Mouse (Mus musculus) neutrophil, adult 5-6 weeks (primary cell): ENCODE results near the gene Zbtb16. TPM values are rescaled to one million over a fixed set of nuclear protein-coding genes. Genes with fewer than 3 reads are reported as not detected.

Experiments
- ATAC-seq: fragments of 151-379, 151-347 bp; 2 replicates; pipeline ENCODE4 v1.8.0; 2017; ENCODE audit warnings: mild to moderate bottlenecking, moderate TSS enrichment; ENCODE audit not compliant: insufficient number of reproducible peaks, poor library complexity, low FRiP score, severe bottlenecking; ENCODE audit errors: extremely low read depth
- total RNA-seq: library from RNA; stranded (forward); fragments of 200-1000 nt; gene quantifications from 2 replicates; pipeline ENCODE4 v1.2.3, GENCODE M21; 2017

Zbtb16 gene
- total RNA-seq, 1 experiment from 2014 or later = 6.5 TPM

DNA sequence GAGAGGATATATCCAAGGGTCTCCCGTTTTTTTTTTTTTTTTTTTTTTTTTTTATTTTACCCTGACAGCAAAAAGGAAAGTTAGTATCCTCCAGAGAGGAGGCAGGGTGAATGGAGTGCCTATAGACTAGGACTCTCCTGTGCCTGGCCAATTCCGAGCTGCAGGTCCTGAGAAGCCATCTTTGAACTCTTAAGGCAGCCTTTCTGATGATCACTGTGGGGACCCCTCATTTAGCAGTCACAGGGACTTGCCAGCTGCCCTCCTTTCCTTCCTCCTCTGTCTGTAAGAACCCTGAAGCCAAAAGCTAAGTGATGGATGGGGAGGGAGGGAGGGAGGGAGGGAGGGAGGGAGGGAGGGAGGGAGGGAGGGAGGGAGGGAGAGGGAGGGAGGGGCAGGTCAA lies 98.1 kb downstream of the Zbtb16 start:
- no peak for ATAC-seq

DNA sequence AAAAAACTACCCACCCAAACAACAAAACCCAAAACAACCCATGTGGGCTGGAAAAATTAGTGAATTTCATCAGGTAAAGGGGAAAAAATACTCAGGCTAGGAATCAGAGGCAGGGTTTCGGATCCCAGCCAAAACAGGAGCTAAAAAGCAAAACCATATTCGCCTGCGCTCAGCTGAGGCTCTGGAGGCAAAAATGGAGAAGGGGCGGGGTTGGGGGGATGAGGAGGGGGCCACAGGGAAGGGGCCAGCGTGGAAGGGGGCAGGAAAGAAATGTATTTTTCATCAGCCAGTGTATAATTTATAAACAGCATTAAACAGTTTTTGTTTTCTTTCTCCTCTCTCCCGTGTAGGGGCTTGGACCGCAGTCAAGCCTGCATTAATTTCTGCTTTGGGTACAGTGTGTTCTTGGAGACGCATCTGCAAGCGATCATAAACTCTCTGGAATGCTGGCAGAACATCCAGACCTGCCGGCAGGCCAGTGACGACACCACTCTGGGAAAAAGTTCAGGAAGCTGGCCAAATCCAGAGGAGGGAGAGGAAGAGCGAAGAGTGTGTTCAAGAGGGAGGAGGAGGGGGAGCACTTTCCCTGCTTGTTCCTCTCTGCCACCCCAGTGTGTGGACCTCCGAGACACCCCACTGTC lies 98.7 kb downstream of the Zbtb16 start:
- ATAC-seq = no peak

DNA sequence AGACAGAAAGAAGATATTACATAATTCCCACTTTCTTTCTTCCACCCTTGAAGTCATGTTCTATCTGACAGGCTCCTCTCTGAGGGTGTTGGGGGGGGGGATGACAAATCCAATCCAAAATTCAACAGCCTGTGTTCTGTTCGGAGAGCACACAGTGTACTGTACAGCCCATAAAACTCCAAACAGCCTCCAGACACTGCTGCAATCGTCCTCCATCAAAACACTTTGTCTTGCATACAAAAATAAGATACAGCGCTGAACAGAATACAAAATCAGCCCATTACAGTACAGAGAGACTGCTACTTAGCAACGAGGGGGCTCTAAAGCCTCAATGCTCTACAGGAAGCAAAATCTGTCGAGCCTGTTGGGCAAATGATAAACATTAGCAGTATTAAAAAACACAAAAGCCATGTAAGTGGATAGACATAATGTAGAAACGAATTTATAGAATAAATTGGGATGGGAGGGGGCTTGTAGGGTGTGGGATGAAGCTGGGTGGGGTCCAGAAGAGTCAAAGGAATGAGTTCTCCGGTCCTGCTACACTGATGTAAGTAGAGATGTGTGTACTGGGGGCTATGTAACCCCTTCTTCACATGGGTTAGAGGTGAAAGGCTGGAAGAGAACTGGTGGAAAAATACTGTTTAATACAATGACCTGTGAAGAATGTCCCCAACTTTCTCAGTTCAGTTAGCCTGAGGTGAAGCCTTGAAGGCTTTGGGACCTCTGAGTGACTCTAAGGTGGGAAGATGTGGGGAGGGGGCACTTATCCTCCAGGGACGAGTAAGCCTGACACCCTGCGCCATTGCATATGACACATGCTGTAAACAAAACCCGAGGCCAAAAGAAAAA lies 99.4 kb downstream of the Zbtb16 start:
- no peak for ATAC-seq

DNA sequence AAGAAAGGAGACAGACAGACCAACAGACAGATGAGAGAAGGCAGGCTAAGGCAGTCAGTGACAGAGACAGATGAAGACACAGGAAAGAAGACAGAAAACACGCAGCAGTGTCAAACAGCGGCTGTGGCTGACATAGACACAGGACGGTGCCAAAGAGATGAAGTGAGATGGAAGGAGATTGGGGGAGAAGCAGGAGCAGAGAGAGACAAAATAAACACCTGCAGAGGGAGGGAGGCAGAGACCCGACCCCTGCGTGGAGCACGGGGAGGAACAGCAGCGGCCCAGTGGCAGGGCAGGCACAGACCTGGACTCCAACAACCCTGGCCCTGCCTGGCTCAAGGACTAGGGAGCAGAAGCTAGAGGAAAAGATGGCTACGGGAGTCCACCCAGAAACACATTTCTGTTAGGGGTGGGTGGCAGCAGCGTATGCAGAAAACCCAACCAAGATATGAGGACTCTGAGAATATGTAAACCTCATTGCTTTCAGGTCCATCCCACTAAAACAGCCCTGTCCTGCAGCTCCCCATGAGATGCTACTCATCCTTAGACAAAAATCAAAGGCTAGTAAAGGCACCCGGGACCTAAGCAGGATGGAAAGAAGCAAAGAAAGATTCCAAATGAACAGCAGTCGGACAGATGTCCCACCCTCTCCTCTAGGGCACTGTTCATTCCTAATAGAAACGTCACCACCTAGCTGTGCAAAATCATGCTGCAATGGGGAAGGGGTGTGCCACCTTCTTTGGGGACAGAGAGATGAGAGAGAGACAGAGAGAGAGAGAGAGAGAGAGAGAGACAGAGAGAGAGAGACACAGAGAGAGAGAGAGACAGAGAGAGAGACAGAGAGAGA lies 100.3 kb downstream of the Zbtb16 start:
- no peak for ATAC-seq

DNA sequence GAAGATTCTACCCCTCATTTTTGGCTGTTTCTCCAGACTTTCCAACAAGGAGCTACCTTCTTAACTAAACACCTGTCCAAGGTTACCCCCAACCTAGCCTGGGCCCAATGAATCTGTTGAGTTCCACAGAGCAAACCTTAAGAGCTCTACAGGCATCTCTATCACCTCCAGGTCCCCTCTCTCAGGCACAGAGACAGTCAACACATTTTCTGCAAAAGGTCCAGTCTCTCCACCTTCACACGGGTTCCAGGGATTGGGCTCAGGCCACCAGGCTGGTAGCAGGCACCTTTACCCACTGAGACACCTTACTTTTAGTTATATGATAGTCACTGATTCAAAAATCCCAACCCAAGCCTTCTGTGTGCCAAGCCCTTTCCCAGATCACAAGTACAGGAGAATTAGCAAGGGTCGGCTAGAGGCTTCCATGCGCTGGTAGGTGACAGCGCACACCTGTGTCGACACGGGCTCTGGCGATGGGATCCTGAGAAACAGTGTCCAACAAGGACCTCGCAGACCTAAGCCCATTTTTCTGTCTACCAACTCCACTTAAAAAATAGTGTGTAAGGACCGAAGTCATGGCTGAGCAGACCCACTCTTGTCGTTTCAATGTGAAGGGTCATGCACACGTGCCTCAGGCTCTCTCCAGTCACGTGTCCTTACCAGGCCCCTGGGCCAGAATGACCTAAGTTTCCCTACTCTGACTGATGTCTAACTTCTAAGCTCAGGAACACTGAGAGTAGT lies 101.1 kb downstream of the Zbtb16 start:
- ATAC-seq = no peak

DNA sequence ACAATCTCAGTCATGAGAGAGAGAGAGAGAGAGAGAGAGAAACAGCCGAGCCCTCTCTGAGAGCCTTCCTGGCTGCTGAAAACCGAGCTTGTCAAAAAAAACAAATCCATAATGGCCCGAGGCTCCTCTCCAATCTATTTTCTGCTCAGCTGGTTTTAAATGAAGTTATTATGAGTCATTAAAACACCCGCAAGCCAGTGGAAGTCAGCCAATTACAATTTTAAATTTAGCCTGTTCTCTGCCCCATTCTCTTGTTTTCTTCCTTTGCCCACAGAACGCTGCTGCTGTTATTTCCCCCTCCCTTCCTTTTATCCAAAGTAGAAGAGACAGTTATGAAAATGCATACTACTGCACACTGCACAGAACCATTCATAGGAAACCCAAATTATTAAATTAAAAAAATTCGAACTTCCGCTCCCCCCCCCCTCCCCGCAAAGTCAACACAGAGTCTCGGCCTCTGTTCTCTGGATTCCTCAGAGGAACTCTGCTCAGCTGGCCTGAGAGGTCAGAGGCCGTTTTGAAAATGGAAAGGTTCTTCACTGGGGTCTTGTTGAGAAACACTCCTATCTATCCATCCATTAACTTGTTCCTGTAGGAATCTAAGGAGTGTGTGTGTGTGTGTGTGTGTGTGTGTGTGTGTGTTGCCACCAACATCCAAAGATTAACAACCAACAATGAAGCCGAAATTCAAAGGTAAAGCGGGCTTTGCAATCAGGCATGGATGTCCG lies 102.0 kb downstream of the Zbtb16 start:
- ATAC-seq = no peak

DNA sequence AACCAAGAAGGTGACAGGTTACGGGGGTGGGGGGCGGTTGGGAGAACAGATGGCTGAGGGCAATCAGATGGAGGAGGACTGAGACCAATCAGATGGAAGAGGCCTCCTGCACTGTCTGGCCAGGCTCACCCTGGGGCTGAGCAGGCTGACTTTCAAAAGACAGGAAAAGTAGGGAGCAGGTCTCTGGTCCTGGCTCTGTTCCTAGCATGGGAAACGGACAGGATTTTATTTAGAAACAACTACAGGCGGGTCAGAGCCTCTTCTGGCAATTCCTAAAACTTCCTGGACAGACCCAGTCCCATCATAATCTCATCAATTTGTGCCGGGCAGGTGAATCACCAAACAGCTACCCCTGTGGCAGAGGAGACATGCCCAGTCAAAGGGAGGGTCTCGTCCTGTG lies 102.9 kb downstream of the Zbtb16 start:
- ATAC-seq = no peak

DNA sequence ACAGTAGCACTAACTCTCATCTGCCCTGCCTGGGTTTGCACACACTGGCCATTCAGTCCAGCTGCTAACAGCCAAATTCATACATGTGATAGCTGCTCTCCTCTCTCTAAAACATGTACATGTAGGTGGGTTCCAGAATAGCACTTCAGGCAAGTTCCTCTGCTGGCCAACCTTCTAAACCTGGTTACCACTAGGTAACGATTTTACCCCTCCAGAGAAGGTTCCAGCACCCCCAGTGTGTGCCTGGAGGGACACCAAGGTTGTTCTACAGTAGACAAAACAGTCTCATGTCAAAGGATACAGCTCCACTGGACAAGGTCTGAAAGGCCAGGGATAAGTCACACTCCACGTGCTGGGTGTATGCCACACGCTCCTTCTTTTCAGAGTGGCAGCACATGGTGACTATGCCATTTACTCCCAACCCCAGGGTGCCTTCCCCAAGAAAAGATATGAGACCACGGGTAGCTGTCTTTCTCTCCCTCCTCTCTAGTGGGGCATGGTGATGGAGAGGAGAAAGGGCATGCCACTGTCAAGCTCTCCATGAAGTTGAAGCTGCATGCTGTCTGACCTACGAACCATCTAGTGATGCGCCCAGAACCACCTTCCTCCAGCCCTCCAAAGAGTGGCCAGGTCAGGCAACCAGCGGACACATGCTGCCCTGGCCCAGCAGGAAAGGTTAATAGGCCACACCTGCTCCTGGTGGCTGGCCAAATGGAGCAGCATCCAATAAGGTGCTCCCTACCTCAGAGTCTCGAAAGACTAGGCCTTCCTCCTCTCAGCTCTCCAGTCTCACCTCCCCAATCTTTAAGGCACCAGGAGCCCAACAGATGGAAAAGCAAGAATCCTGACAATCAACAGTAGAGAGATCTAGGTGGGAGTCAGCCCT lies 104.1 kb downstream of the Zbtb16 start:
- no peak for ATAC-seq

DNA sequence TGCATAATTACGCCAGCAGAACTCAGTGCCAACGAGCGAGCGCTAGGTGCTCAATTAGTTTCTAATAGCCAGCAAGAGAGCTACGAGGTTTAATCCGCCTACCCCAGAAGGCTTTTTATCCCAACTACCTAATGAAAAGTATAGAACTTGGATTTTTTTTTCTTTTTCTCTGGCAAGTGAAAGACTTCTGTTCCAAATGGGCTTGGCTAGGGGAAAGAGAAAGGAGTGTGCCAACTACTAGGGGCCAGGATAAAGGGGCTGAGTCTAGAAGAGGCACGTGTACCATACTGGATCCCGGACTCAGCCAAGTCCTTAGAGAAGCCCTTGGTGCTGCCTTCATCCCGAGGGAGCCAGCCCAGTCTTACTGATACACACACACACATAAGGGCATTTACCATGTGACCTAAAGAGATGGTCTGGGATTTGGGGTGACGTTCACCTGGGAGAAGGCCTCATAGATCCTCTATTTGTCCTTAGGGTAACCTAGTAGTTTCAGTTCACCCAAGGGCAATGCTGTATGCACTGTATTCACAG lies 105.5 kb downstream of the Zbtb16 start:
- no peak for ATAC-seq

DNA sequence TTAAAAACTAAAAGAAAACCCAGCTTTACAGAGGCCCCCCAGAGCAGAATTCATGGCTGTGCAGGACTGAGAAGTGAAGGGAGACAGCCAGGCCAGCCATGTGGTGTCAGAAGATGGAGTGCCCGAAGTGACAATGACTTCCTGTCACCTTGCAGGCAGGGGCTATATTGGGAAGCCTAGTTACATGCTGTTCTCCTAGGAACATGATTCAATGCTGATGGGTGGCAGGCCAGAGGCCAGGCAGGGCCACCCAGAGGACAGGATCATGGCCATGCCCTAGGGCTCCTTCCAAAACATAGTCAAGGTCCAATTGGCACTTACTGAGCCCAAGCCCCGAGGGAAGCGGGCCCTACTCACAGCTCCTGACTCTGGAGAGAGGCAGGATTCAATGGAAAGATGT lies 106.6 kb downstream of the Zbtb16 start:
- ATAC-seq = no peak

DNA sequence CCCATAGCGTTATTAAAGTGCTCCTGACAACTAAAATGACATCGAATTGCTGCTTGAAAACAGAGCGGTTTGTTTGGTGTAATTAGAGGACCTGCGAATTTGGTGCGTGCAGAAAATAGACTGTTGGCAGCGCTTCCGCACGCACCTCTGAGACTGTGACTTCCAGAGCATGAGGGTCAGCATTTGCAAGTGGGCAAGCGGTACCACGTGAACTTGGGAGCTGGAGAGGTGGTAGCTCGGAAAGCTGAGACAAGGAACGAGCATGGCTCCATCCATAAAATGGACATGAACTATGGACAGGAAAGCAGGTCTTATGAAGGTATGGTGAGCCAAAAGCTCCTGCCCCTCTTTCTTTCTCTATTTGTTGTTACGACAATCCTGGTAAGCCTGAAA lies 107.3 kb downstream of the Zbtb16 start:
- no peak for ATAC-seq

DNA sequence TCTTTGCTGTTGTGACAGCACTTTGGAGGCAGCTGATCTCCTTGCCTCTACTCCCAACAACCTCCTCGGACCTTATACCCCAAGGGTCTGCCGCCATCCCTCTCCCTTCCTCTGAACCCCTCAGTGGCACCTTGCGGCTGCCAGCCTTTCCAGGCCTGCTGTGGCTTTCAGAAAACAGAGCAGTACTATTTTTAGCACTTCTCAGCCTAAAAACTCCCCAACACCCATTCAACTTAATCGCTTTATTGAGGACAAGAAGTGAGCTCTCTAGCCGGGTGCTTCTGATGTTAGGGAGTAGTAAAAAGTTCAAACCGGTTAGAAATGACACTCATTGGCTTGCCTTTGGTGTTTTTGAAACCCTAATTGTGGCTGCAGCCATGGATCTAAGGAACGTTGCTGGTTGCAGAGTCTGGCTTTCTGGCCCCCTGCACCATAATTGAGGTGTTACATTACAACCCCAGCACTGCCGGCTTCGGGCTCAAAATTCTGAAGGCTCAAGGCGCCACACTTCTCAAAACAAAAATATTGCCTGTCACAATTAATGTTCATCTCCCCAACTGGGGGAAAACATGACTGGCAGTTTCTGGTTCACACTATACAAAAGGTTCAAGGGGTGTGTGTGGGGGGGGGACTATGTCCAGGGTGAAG lies 107.8 kb downstream of the Zbtb16 start:
- no peak for ATAC-seq

DNA sequence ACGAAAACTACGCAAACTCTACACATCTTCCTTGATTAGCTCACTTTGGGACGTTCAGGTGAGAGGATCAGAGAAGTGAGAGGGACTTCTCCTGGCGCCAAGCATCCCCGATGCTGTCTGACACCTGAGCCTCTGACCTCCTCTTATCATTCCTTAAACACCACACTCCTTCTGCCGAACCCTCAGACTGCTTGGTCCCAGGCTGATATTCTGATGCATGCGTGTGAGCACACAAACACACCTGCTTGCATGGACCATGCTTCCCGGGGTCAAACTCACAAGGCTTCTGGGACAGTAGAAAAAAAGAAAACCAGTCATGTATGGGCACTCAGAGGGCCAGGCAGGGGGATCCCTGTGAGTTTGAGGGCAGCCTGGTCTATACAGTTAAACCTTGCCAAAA lies 109.7 kb downstream of the Zbtb16 start:
- no peak for ATAC-seq

DNA sequence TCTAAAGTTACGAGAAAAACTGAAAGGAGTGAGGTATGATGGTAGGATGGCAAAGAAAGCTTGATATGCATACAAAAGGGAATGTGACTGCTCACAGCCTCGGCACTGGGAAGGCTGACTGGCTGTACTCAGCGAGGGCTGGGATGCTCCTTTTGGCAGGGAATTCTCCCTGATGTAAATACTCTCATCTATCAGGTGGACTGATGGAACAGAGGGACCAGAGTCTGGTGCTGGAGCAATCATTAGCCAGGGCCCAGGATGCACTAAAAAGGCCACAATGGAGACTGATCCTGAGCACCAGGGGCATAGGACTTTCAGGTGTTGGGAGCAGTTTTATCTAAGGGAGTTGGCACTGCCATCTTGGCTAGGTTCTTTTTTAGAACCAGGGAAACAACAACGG lies 110.1 kb downstream of the Zbtb16 start:
- ATAC-seq = no peak

DNA sequence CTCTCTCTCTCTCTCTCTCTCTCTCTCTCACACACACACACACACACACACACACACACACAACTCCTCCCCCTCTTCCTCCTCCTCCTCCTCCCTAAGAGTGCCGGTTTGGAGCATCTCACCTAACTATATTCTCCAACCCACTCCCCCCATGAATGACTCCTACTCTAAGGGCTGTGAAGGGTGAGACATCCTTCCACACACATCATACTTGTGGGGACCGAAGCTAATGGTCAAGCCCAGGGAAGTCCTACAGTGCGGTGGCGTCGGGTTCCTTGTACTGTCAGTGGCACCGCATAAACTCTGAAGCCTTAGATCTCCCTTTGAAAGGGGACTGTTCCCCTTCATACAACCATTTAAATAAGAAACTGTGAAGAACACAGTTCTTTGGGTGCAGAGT lies 110.9 kb downstream of the Zbtb16 start:
- no peak for ATAC-seq

DNA sequence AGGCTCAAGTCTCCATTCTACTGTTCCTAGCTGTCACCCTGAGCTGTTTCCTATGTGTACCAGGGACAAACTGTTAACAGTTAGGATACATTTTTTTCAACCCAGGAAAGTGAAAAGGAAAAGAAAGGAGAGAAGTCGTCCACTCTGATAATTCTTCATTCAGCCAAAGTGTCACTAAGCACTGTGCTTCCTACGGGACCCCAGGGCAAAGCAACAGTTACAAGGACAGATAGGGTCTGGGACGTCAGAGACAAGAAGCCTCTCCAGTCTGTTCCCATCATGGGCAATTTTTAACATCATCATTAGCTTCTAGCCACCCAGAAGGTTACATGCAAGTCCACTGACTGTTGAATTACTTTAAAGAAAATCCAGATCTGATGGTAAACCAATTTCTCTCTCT lies 111.3 kb downstream of the Zbtb16 start:
- ATAC-seq = no peak
